Mouse (Mus musculus): ENCODE data around the gene Nrgn.

The Nrgn gene

DNA sequence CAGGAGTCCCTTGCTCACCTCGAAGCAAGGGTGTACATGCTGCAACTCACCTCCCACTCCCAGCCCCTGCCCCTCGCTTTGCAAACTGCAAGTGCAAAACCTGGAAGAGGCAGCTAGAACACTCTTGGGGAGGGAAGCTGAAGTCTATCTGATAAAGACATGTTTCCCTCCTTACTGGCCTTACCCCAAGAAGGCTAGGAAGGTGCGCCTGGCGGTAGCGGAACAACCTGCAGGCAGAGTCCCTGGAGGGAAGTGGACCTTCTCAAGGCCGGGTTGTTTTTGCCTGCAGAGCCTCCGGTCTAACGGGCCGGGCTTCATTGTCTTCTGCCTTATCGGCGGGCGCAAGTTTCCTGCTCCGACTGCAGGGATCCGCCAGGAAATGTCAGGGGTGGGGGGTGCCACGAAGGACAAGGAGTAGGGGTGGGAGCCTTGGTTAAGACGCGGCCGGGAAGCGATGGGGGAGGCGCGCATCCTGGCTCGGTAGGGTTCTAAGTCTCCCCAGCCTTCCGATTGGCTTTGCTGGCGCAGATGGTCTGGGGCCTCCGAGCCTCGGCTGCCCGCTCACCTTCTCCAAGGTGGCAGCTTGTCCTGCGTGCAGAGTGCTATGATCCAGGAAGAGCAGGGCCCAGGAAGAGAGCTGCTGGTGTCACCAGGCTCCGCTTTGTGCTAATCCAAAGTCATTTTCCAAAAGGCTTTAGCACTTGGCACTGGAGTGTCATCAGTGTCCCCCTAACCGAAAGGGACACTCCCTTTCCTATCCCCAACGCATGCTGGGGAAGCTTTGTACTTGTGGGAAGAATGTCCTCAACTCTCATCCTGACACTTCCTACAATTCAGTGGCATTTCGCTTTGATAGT, 22.4 kb downstream of the Nrgn start:
- no peak for DNase-seq (ENCODE audit: extremely low spot score, low read depth, low spot score)

- no peak for DNase-seq (ENCODE audit: extremely low spot score, low read depth, low spot score)
These were observed 24.3 kb downstream of the Nrgn start for GRCm38 (mm10) chr9:37528225-37528970.

DNA sequence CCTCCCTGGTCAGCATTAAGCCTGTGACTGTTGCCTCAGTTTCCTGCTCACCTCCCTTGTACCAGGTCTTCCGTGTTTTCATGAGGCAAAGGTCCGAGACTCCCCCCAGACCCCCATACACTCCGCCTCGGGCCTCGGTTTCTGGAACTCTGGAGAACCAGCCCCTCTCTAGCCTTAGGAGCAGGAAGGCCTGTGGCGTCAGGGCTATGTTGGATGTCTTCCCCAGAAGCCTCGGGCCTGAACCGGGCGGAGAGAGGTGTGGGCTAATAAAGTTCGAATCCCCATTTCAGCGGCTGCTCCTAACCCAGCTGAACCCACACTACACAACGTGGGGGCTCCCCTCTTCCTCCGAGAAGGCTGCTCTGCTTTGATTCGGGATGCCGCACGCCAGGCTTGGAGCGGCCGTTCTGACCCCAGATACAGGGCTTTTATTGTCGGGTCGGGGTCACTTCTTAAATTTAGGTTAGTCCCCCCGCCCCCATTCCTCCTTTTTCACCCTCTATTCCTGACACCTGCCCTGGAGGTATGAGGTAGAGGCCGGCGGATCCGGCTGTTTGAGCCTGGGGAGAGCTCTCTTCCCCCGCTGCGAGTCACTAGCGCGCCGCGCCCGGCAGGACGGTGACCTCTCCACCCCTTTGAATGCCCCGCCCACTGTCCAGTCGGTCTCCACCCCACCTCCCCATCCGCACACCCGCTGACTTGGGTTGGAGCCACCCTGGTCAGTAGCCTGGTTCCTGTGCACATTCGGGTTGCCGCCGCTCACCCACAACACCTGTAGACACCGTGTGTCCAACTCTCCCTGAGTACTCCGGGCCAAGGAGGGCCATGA, 25.1 kb downstream of the Nrgn start, which contains the start of gene Esam:
Gene Esam (plus strand): TSS at position 683 of the 829 bp plus-strand sequence.
- DNase-seq (ENCODE audit: extremely low spot score, low read depth, low spot score), result no peak

GRCm38 (mm10) chr9:37526443-37527395, 26.0 kb downstream of the Nrgn start:
- no peak for DNase-seq (ENCODE audit: extremely low spot score, low read depth, low spot score)

DNA sequence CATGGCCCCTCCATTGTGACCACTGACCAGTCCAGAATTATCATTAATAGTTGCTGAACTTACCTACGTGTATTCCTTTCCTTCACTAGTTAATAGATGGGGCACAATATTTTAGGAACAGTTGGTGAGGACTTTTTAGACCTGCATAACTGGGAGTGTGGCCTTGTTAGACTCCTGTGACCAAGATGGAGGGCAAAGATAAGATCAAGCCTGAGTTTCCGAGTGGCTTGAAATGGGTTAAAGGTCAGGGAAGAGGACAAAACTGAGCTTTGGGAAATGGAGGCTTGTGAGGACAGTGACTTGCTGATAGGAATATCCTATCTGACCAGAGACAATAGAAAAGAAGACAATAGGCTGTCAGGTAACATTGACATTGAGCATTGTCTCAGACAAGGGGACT, 27.2 kb downstream of the Nrgn start:
- DNase-seq (ENCODE audit: extremely low spot score, low read depth, low spot score), result no peak

GRCm38 (mm10) chr9:37519995-37520394, 32.7 kb downstream of the Nrgn start:
- DNase-seq (ENCODE audit: extremely low spot score, low read depth, low spot score), result no peak

DNA sequence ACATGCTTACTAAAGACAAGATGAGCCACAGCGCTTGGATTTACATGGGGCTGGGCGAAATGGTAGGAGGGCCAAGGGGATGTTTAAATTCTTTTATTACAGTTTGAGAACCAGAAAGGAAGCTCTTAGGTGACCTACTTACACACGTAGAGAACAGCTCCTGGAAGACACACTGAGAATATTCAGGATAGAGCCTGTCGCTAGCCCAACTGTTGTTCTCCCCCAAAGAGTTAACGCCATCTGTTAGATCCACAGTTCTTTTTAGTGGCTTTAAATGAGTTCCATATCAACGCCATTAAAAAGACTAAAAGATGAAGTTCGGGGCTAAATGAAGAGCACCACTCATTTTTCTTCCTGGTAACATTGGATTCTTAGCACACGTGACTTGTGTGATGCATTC, 33.7 kb downstream of the Nrgn start:
- DNase-seq (ENCODE audit: extremely low spot score, low read depth, low spot score), result no peak

DNA sequence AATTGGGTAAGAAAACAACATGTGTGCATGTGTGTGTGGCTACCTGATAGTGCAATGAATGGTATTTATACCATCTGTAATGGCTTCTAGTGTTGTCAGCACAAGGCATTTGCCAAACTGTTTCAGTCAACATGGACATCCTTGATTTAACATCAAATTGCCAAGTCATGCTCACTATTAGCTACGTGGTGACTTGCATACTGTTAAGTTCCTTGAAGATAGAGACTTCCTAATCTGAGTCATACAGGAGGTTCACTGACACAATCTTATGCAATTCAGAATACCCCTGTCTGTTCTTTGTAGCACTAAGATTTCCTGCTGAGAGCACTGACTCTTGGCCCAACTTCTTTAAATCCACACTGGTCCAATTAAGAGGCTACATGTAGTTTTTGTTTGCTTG, 35.2 kb downstream of the Nrgn start:
- DNase-seq (ENCODE audit: extremely low spot score, low read depth, low spot score), result no peak

DNA sequence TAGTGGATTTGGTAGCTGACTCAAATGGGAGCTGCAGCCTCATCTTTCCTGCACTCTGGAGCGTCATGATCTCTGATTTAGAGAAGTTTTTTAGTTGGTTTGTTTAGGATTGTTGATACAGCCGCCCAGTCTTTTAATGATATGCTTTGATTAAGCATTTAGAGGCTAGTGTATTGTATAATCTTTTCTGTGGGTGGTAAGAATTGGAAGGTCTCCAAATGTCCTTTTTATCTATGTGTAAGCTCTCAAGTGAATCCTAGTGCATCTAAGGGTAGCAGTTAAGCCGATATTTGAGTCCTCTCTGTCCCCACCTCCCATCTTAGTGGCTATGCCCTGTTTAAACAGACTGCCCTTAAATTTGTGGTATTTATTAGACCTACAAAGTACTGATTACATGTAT, 38.2 kb downstream of the Nrgn start:
- no peak for DNase-seq (ENCODE audit: extremely low spot score, low read depth, low spot score)

DNA sequence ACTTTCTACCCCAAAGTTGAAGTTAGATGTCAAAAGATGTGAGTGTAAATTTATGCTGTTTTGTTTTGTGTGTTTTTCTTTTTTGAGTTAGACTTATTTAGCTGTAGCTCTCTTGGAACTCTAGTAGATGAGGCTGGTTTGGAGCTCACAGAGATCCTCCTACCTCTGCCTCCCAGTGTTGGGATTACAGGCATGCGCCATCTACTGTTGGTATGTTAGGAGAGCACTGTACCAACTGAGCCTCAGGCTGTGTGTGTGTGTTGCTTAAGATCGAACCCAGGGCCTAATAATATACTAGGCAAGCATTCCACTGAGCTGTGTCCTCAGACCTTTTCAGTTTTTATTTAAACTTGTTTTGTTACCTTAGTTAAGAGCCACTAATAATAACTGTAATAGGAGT, 40.6 kb downstream of the Nrgn start:
- no peak for DNase-seq (ENCODE audit: extremely low spot score, low read depth, low spot score)

- DNase-seq (ENCODE audit: extremely low spot score, low read depth, low spot score), result no peak
These were observed 46.7 kb downstream of the Nrgn start for GRCm38 (mm10) chr9:37506023-37506422.

DNA sequence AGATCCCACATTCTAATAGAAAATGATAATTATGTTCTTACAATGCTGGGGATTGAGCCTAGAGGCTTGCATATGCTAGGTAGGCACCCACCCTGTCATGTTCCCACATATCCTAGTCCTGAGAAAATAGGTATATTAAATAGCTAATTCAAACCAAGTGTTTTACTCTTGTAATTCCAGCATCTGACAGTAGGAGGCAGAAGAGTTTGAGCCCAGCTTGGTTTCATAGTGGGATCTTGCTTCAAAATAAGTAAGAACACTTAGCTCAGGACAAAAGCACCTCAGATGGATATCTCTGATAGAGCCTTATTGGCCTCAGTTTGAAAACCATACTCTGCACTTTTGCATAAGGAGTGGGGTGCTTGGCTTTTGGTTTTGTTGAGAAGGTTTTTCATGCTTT, 48.4 kb downstream of the Nrgn start:
- no peak for DNase-seq (ENCODE audit: extremely low spot score, low read depth, low spot score)

GRCm38 (mm10) chr9:37501170-37501569, 51.5 kb downstream of the Nrgn start:
- DNase-seq (ENCODE audit: extremely low spot score, low read depth, low spot score), result no peak

- no peak for DNase-seq (ENCODE audit: extremely low spot score, low read depth, low spot score)
These were observed 52.5 kb downstream of the Nrgn start for GRCm38 (mm10) chr9:37500201-37500600.

GRCm38 (mm10) chr9:37496325-37496724, 56.4 kb downstream of the Nrgn start:
- no peak for DNase-seq (ENCODE audit: extremely low spot score, low read depth, low spot score)

GRCm38 (mm10) chr9:37495761-37496160, 56.9 kb downstream of the Nrgn start:
- DNase-seq (ENCODE audit: extremely low spot score, low read depth, low spot score), result no peak
